Mouse (Mus musculus): ENCODE results near the gene Dlx3.
A peak's percentile ranks its signal among the peaks of the same experiment; 100 is the strongest.

Gene Dlx3

GRCm38 (mm10) chr11:95125366-95125948 is 5.5 kb downstream of the Dlx3 start:
- DNase-seq = no peak

- DNase-seq = peak in 1 of 2 experiments; percentile 27
Observed at GRCm38 (mm10) chr11:95126272-95127245, 6.6 kb downstream of the Dlx3 start.

GRCm38 (mm10) chr11:95128359-95128758 is 8.4 kb downstream of the Dlx3 start:
- peak in 1 of 2 experiments; percentile 17 for DNase-seq

- no peak for DNase-seq
Observed at GRCm38 (mm10) chr11:95130668-95131252, 10.8 kb downstream of the Dlx3 start.

- DNase-seq = no peak
Observed at GRCm38 (mm10) chr11:95133321-95133720, 13.4 kb downstream of the Dlx3 start.

- DNase-seq = no peak
Observed at GRCm38 (mm10) chr11:95137281-95137680, 17.4 kb downstream of the Dlx3 start.

GRCm38 (mm10) chr11:95139871-95140270 is 20.0 kb downstream of the Dlx3 start:
- no peak for DNase-seq

- no peak for DNase-seq
Observed at GRCm38 (mm10) chr11:95142258-95142657, 22.3 kb downstream of the Dlx3 start.

GRCm38 (mm10) chr11:95142980-95143575 is 23.2 kb downstream of the Dlx3 start:
- DNase-seq = peak; percentile 49 to 58

- no peak for DNase-seq
Observed at GRCm38 (mm10) chr11:95143663-95144062, 23.7 kb downstream of the Dlx3 start.

GRCm38 (mm10) chr11:95144091-95144945 is 24.4 kb downstream of the Dlx3 start:
- DNase-seq = no peak

GRCm38 (mm10) chr11:95144946-95145483 is 25.1 kb downstream of the Dlx3 start:
- peak; percentile 21 to 30 for DNase-seq

- DNase-seq = peak; percentile 33 to 34
Observed at GRCm38 (mm10) chr11:95145851-95146403, 26.0 kb downstream of the Dlx3 start, which contains the start of gene Dlx4. Dlx4 (minus strand) TSS chr11:95146263.

GRCm38 (mm10) chr11:95148754-95149153 is 28.8 kb downstream of the Dlx3 start:
- no peak for DNase-seq

- DNase-seq = no peak
Observed at GRCm38 (mm10) chr11:95149462-95150268, 29.7 kb downstream of the Dlx3 start.

GRCm38 (mm10) chr11:95150269-95151049 is 30.5 kb downstream of the Dlx3 start:
- DNase-seq = peak; percentile 30 to 36

- no peak for DNase-seq
Observed at GRCm38 (mm10) chr11:95153116-95153515, 33.2 kb downstream of the Dlx3 start.

GRCm38 (mm10) chr11:95153681-95154080 is 33.8 kb downstream of the Dlx3 start:
- no peak for DNase-seq

GRCm38 (mm10) chr11:95155511-95155910 is 35.6 kb downstream of the Dlx3 start:
- no peak for DNase-seq

GRCm38 (mm10) chr11:95157356-95157755 is 37.4 kb downstream of the Dlx3 start:
- DNase-seq = no peak
